Mouse (Mus musculus) stomach, postnatal 0 days (tissue): ENCODE measurements around the gene Opcml. TPM values are rescaled to one million over a fixed set of nuclear protein-coding genes. Genes with fewer than 3 reads are reported as not detected.

Source experiments
- ATAC-seq: fragments of 200-750 bp; cut with Nextera tagmentation; 2 replicates; pipeline ENCODE4 v1.8.0; 2017; ENCODE audit not compliant: low FRiP score, low TSS enrichment
- DNase-seq: peaks from one replicate; pipeline ENCODE4 v3.0.0-alpha.2; 2016; ENCODE audit warnings: low spot score
- H3K27ac ChIP-seq: fragments of 300-500 bp; sonication (generic); replicated peaks from 2 replicates; pipeline ENCODE4 v1.5.1; 2014; ENCODE audit warnings: mild to moderate bottlenecking, control low read depth
- H3K27me3 ChIP-seq: fragments of 300-500 bp; sonication (generic); 2 replicates; pipeline ENCODE4 v1.6.1; 2014; ENCODE audit warnings: low read length; ENCODE audit not compliant: control insufficient read depth, insufficient read depth
- H3K36me3 ChIP-seq: fragments of 300-500 bp; sonication (generic); 2 replicates; pipeline ENCODE4 v1.6.1; 2014; ENCODE audit warnings: low read length, mixed read lengths; ENCODE audit not compliant: control insufficient read depth, insufficient read depth
- H3K4me1 ChIP-seq: fragments of 300-500 bp; sonication (generic); replicated peaks from 2 replicates; pipeline ENCODE4 v1.6.1; 2014; ENCODE audit warnings: antibody characterized with exemption; ENCODE audit not compliant: control insufficient read depth, insufficient read depth
- H3K4me2 ChIP-seq: fragments of 300-500 bp; sonication (generic); replicated peaks from 2 replicates; pipeline ENCODE4 v1.6.1; 2014; ENCODE audit warnings: low read depth, mild to moderate bottlenecking, control low read depth, moderate library complexity
- H3K4me3 ChIP-seq: fragments of 300-500 bp; sonication (generic); 2 replicates; pipeline ENCODE4 v1.5.1; 2014; ENCODE audit warnings: low read depth, low read length, control low read depth
- H3K9ac ChIP-seq: fragments of 300-500 bp; sonication (generic); 2 replicates; pipeline ENCODE4 v1.6.1; 2014; ENCODE audit warnings: mild to moderate bottlenecking, low read length, control low read depth, mixed read lengths
- H3K9me3 ChIP-seq: fragments of 300-500 bp; sonication (generic); 2 replicates; pipeline ENCODE4 v1.6.1; 2016; ENCODE audit warnings: low read length; ENCODE audit not compliant: control insufficient read depth
- CTCF ChIP-seq: IDR thresholded peaks from 2 replicates; pipeline ENCODE4 v1.5.1; 2016; ENCODE audit warnings: antibody characterized with exemption, low read depth, mild to moderate bottlenecking, moderate library complexity
- EP300 ChIP-seq: optimal IDR thresholded peaks from 2 replicates; pipeline ENCODE3; 2016; ENCODE audit warnings: antibody characterized with exemption
- WGBS: fragments of 180-500 bp; shearing (Covaris S2); extraction: QIAGEN DNeasy Blood & Tissue Kit; methylation state at CpG from one replicate; pipeline ENCODE4 v1.1.7; 2014; 5-methylcytosine and 5-hydroxymethylcytosine counted together
- polyA plus RNA-seq: library from polyadenylated mRNA; unstranded; fragments of >200 nt; fragmentation: Nextera tagmentation; extraction: Ambion mirVana; gene quantifications from 2 replicates; pipeline ENCODE4 v1.2.1, GENCODE M21; 2015

Opcml gene
- polyA plus RNA-seq, 1 experiment from 2014 or later: 1.1 TPM

DNA sequence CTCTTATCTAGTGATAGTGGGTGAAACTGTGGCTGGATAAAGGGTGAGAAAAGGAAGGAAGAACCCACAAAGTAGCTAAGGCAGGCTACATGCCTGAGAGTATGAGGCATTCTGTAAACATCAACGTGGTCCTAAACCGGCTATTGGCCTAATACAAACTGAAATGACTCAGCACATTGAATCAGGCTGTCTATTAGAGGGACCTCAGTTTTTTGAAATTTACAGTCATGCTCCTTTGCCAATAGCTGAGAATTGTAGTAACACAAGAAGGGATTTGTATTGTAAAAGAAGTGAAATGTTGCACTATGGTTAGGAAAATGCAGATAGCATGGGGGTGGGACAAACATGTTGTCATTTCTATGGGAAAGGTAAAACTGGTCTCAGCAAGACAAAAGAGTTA, 10.4 kb downstream of the Opcml start:
- no peak for ATAC-seq
- no peaks in the 10 kb centered on the region for H3K36me3 ChIP-seq
- WGBS: 49% methylated on average over 2 of the region's 2 CpGs
- no peak overlapping the region for H3K27ac ChIP-seq
- no peaks in the 10 kb centered on the region for H3K27me3 ChIP-seq
- no peaks in the 10 kb centered on the region for H3K9me3 ChIP-seq
- no peak overlapping the region for H3K9ac ChIP-seq
- no peak overlapping the region for H3K4me2 ChIP-seq
- DNase-seq: no peak
- no peaks in the 10 kb centered on the region for H3K4me1 ChIP-seq
- TF ChIP-seq CTCF (no peak), EP300 (no peak)
- no peak overlapping the region for H3K4me3 ChIP-seq

DNA sequence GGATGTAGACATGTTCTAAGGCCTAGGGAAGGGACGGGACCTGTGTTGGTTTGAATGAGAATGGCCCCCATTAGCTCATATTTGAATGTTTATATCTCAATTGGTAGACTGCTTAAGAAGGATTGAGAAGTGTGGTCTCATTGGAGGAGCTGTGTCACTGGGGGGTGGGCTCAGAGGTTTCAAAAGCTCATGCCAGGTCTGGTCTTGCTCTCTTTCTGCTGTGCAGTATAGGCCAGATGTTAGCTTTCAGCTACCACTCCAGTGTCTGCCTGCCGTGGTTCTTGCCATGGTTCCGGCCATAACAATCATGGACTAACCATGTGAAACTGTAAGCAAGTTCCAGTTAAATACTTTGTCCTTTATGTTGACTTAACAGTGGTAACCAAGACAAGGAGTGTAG, 11.2 kb downstream of the Opcml start:
- TF ChIP-seq CTCF: no peak
- TF ChIP-seq EP300: no peak
- H3K27ac ChIP-seq: no peak overlapping the region
- no peak for ATAC-seq
- no peaks in the 10 kb centered on the region for H3K36me3 ChIP-seq
- H3K27me3 ChIP-seq: no peaks in the 10 kb centered on the region
- no peak for DNase-seq
- 86% methylated on average over 3 of the region's 3 CpGs for WGBS
- H3K9me3 ChIP-seq: no peaks in the 10 kb centered on the region
- no peak overlapping the region for H3K4me2 ChIP-seq
- H3K9ac ChIP-seq: no peak overlapping the region
- H3K4me1 ChIP-seq: no peaks in the 10 kb centered on the region
- no peak overlapping the region for H3K4me3 ChIP-seq

- Histone ChIP-seq H3K9me3 (no peaks in the 10 kb centered on the region), H3K9ac (no peak overlapping the region), H3K27ac (no peak overlapping the region), H3K27me3 (no peaks in the 10 kb centered on the region), H3K4me3 (no peak overlapping the region), H3K36me3 (no peaks in the 10 kb centered on the region), H3K4me1 (no peaks in the 10 kb centered on the region), H3K4me2 (no peak overlapping the region)
- peak; percentile 42 for ATAC-seq
- TF ChIP-seq EP300: no peak
- no peak for TF ChIP-seq CTCF
- peak; percentile 20 for DNase-seq
These were observed 11.8 kb downstream of the Opcml start for GRCm38 (mm10) chr9:27802379-27802778.

DNA sequence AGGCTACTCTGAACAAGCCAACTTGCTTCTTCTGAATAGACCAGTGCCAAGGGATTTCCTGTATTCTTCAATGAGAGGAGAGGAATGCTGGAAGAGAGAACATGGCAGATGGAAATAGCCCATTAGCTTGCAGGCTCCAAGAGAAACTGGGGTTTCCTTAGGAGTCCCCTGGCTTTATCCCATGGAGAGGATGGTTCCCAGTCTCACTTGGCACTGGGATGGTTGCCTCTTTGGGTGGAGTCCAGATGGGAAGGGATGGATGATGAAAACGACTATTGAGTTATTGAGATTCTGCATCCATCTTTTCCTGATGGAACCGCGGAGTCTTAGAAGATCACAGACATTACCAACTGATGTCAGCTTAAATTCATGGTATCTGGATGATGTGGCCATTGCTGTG, 13.9 kb downstream of the Opcml start:
- ATAC-seq: no peak
- TF ChIP-seq EP300 (no peak), CTCF (no peak)
- Histone ChIP-seq H3K4me3 (no peak overlapping the region), H3K27me3 (no peaks in the 10 kb centered on the region), H3K4me2 (no peak overlapping the region), H3K9ac (no peak overlapping the region), H3K27ac (no peak overlapping the region), H3K36me3 (no peaks in the 10 kb centered on the region), H3K9me3 (no peaks in the 10 kb centered on the region), H3K4me1 (no peaks in the 10 kb centered on the region)
- 90% methylated on average over 3 of the region's 3 CpGs for WGBS
- no peak for DNase-seq

- no peak overlapping the region for H3K4me3 ChIP-seq
- TF ChIP-seq EP300: no peak
- no peak for TF ChIP-seq CTCF
- ATAC-seq (no peak), DNase-seq (no peak)
- H3K4me2 ChIP-seq: no peak overlapping the region
- H3K27ac ChIP-seq: no peak overlapping the region
- no peaks in the 10 kb centered on the region for H3K27me3 ChIP-seq
- H3K9ac ChIP-seq: no peak overlapping the region
- WGBS: 72% methylated on average over 8 of the region's 8 CpGs
- H3K36me3 ChIP-seq: no peaks in the 10 kb centered on the region
- H3K9me3 ChIP-seq: no peaks in the 10 kb centered on the region
- H3K4me1 ChIP-seq: no peaks in the 10 kb centered on the region
These were observed 19.2 kb downstream of the Opcml start for GRCm38 (mm10) chr9:27809741-27810140.

- ATAC-seq (peak; percentile 80; the same call in 1 of the 2 replicates), DNase-seq (peak; percentile 18)
- Histone ChIP-seq H3K27ac (no peak overlapping the region), H3K4me3 (no peak overlapping the region), H3K4me1 (no peaks in the 10 kb centered on the region), H3K27me3 (no peaks in the 10 kb centered on the region), H3K4me2 (no peak overlapping the region), H3K9me3 (no peaks in the 10 kb centered on the region), H3K9ac (no peak overlapping the region), H3K36me3 (no peaks in the 10 kb centered on the region)
- TF ChIP-seq CTCF (no peak), EP300 (peak; percentile 77)
- whole genome bisulfite sequencing: 11% methylated on average over 3 of the region's 3 CpGs
These were observed 22.7 kb downstream of the Opcml start for GRCm38 (mm10) chr9:27813207-27813790.
